Mouse (Mus musculus) cerebellum, adult 2 months (tissue): Measurements from ENCODE around the gene Tspan10.

Experiments
- CTCF ChIP-seq: fragments of 200-500 bp; IDR thresholded peaks from 2 replicates; pipeline ENCODE4 v1.5.1; 2011; ENCODE audit warnings: low read depth, mild to moderate bottlenecking, control low read depth, low read length, moderate library complexity, borderline replicate concordance; ENCODE audit not compliant: insufficient read depth
- POLR2A ChIP-seq: fragments of 200-500 bp; IDR thresholded peaks from 2 replicates; pipeline ENCODE4 v1.6.1; 2011; ENCODE audit warnings: low read length, control low read depth, borderline replicate concordance; ENCODE audit not compliant: insufficient read depth

DNA sequence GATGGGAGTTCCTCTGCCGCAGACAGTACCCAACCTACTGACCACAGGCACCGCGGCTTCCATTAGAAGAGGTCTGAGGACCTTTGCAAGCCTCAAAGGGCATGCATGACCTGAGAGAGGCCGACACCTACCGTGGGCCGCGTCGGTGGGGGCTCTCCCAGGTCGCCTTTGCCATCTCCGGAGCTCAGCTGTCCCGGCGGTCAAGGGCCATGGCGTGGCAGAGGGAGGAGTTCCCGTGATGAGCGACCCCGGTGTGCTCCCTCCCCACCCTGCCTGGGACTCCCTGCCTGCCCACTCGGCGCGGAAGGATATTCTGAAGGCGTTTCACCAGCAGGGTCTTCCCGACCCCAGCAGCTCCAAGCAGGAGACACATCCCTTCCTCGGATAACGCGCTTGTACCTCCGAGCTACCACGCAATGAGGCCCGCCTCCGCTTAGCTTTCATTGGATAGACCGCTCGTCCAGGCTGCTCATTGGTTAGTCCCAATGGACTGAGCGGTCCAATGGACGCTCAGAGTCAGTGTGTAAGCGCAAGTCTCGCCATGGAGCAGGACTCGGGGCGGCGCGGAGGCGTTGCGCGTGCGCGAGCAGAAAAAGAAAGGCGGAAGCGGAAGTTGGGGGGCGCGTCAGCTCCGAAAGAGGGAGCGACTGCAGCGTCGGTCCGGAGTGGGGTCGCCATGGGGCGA is 24.7 kb downstream of the Tspan10 start, which contains the start of gene Arl16:
- TF ChIP-seq CTCF, result no peak
- TF ChIP-seq POLR2A, result peak; percentile 86
